Mouse (Mus musculus) embryonic facial prominence, embryonic 13.5 days (tissue): ENCODE measurements around the gene Wdr5b. TPM values are rescaled to one million over a fixed set of nuclear protein-coding genes. Genes with fewer than 3 reads are reported as not detected.

Experiments
- ATAC-seq: fragments of 200-750 bp; cut with Nextera tagmentation; 2 replicates; pipeline ENCODE4 v1.8.0; 2017; ENCODE audit warnings: low read depth; ENCODE audit not compliant: insufficient number of reproducible peaks, insufficient read depth, low FRiP score, low TSS enrichment
- H3K27ac ChIP-seq: fragments of 300-500 bp; sonication (generic); 2 replicates; pipeline ENCODE4 v1.5.1; 2015; ENCODE audit warnings: moderate library complexity, mild to moderate bottlenecking, inconsistent platforms
- H3K27me3 ChIP-seq: fragments of 300-500 bp; sonication (generic); 2 replicates; pipeline ENCODE4 v1.6.1; 2015; ENCODE audit warnings: mild to moderate bottlenecking, inconsistent platforms
- H3K36me3 ChIP-seq: fragments of 300-500 bp; sonication (generic); 2 replicates; pipeline ENCODE4 v1.6.1; 2015; ENCODE audit warnings: mild to moderate bottlenecking, inconsistent platforms
- H3K4me1 ChIP-seq: fragments of 300-500 bp; sonication (generic); 2 replicates; pipeline ENCODE4 v1.6.1; 2015; ENCODE audit warnings: inconsistent platforms
- H3K4me2 ChIP-seq: fragments of 300-500 bp; sonication (generic); 2 replicates; pipeline ENCODE4 v1.6.1; 2015; ENCODE audit warnings: moderate library complexity, mild to moderate bottlenecking, inconsistent platforms
- H3K4me3 ChIP-seq: fragments of 300-500 bp; sonication (generic); 2 replicates; pipeline ENCODE4 v1.5.1; 2015; ENCODE audit warnings: mild to moderate bottlenecking, inconsistent platforms
- H3K9ac ChIP-seq: fragments of 300-500 bp; sonication (generic); 2 replicates; pipeline ENCODE4 v1.6.1; 2015; ENCODE audit warnings: mild to moderate bottlenecking, inconsistent platforms
- H3K9me3 ChIP-seq: fragments of 300-500 bp; sonication (generic); 2 replicates; pipeline ENCODE4 v1.6.1; 2016; ENCODE audit warnings: inconsistent platforms
- WGBS: fragments of 180-500 bp; shearing (Covaris S2); methylation state at CpG from one replicate; pipeline ENCODE4 v1.1.7; 2015; ENCODE audit warnings: mixed read lengths; 5-methylcytosine and 5-hydroxymethylcytosine counted together
- polyA plus RNA-seq: library from polyadenylated mRNA; unstranded; fragments of >200 nt; fragmentation: Nextera tagmentation; extraction: Ambion mirVana; gene quantifications from 2 replicates; pipeline ENCODE4 v1.2.1, GENCODE M21; 2015

Wdr5b gene
- polyA plus RNA-seq, 1 experiment from 2014 or later, result 14.9 TPM

- WGBS, result under 1% methylated on average over 81 of the region's 81 CpGs
- Histone ChIP-seq H3K27ac (peak within 1 kb of the TSS; percentile 99), H3K9ac (peak within 1 kb of the TSS; percentile 88), H3K27me3 (no peaks in the 10 kb centered on the region), H3K36me3 (peaks cover 8% of the 10 kb centered on the region; the same call in 1 of the 2 replicates), H3K4me1 (peaks cover 20% of the 10 kb centered on the region), H3K4me3 (peak within 1 kb of the TSS; percentile 82), H3K4me2 (peak within 1 kb of the TSS; percentile 69), H3K9me3 (no peaks in the 10 kb centered on the region)
- peak; percentile 96 for ATAC-seq
Observed at GRCm38 (mm10) chr16:36071450-36072379, 30.7 kb downstream of the Wdr5b start, which contains the start of the genes Fam162a and Ccdc58. Fam162a (minus strand) TSS chr16:36071594. Ccdc58 (plus strand) TSS chr16:36071685.

GRCm38 (mm10) chr16:36072410-36073011 is 31.5 kb downstream of the Wdr5b start:
- no peaks in the 10 kb centered on the region for H3K9me3 ChIP-seq
- peak overlapping the region; percentile 88 for H3K9ac ChIP-seq
- peaks cover 20% of the 10 kb centered on the region for H3K4me1 ChIP-seq
- peak overlapping the region; percentile 99 for H3K27ac ChIP-seq
- no peak for ATAC-seq
- peak overlapping the region; percentile 69 for H3K4me2 ChIP-seq
- H3K4me3 ChIP-seq, result peak overlapping the region; percentile 82
- no peaks in the 10 kb centered on the region for H3K27me3 ChIP-seq
- WGBS, result 30% methylated on average over 8 of the region's 8 CpGs
- peaks cover 4% of the 10 kb centered on the region; the same call in 1 of the 2 replicates for H3K36me3 ChIP-seq

- H3K4me3 ChIP-seq, result no peak overlapping the region
- ATAC-seq, result no peak
- no peaks in the 10 kb centered on the region for H3K27me3 ChIP-seq
- no peaks in the 10 kb centered on the region for H3K36me3 ChIP-seq
- no peaks in the 10 kb centered on the region for H3K9me3 ChIP-seq
- peaks cover 7% of the 10 kb centered on the region for H3K4me1 ChIP-seq
- no peak overlapping the region for H3K27ac ChIP-seq
- WGBS, result 89% methylated on average over 3 of the region's 3 CpGs
- no peak overlapping the region for H3K4me2 ChIP-seq
- H3K9ac ChIP-seq, result no peak overlapping the region
Observed at GRCm38 (mm10) chr16:36074772-36075171, 33.8 kb downstream of the Wdr5b start.

- WGBS, result 94% methylated on average over 3 of the region's 3 CpGs
- Histone ChIP-seq H3K27me3 (no peaks in the 10 kb centered on the region), H3K27ac (no peak overlapping the region), H3K4me1 (no peaks in the 10 kb centered on the region), H3K9me3 (no peaks in the 10 kb centered on the region), H3K4me2 (no peak overlapping the region), H3K36me3 (peaks cover 16% of the 10 kb centered on the region), H3K4me3 (no peak overlapping the region), H3K9ac (no peak overlapping the region)
- no peak for ATAC-seq
Observed at GRCm38 (mm10) chr16:36079916-36080315, 38.9 kb downstream of the Wdr5b start.

GRCm38 (mm10) chr16:36087846-36088245 is 46.9 kb downstream of the Wdr5b start:
- no peak overlapping the region for H3K4me3 ChIP-seq
- peaks cover 2% of the 10 kb centered on the region; the same call in 1 of the 2 replicates for H3K4me1 ChIP-seq
- no peak for ATAC-seq
- no peak overlapping the region for H3K4me2 ChIP-seq
- H3K36me3 ChIP-seq, result peaks cover 74% of the 10 kb centered on the region
- H3K27me3 ChIP-seq, result no peaks in the 10 kb centered on the region
- no peak overlapping the region for H3K9ac ChIP-seq
- no peaks in the 10 kb centered on the region for H3K9me3 ChIP-seq
- WGBS, result 86% methylated on average over 4 of the region's 4 CpGs
- H3K27ac ChIP-seq, result no peak overlapping the region

- H3K9me3 ChIP-seq, result no peaks in the 10 kb centered on the region
- no peaks in the 10 kb centered on the region for H3K27me3 ChIP-seq
- H3K36me3 ChIP-seq, result peaks cover 67% of the 10 kb centered on the region
- H3K4me2 ChIP-seq, result no peak overlapping the region
- 77% methylated on average over 7 of the region's 7 CpGs for WGBS
- H3K4me1 ChIP-seq, result peaks cover 3% of the 10 kb centered on the region; the same call in 1 of the 2 replicates
- H3K27ac ChIP-seq, result no peak overlapping the region
- no peak overlapping the region for H3K9ac ChIP-seq
- no peak for ATAC-seq
- H3K4me3 ChIP-seq, result no peak overlapping the region
Observed at GRCm38 (mm10) chr16:36089065-36089464, 48.1 kb downstream of the Wdr5b start.

GRCm38 (mm10) chr16:36089850-36090616 is 49.0 kb downstream of the Wdr5b start:
- Histone ChIP-seq H3K9me3 (no peaks in the 10 kb centered on the region), H3K36me3 (peaks cover 59% of the 10 kb centered on the region), H3K4me2 (no peak overlapping the region), H3K27ac (no peak overlapping the region), H3K4me1 (peaks cover 3% of the 10 kb centered on the region; the same call in 1 of the 2 replicates), H3K9ac (no peak overlapping the region), H3K27me3 (no peaks in the 10 kb centered on the region), H3K4me3 (no peak overlapping the region)
- ATAC-seq, result no peak
- WGBS, result 74% methylated on average over 8 of the region's 8 CpGs

GRCm38 (mm10) chr16:36090785-36091509 is 50.0 kb downstream of the Wdr5b start:
- 82% methylated on average over 11 of the region's 11 CpGs for WGBS
- Histone ChIP-seq H3K27ac (no peak overlapping the region), H3K9ac (no peak overlapping the region), H3K27me3 (no peaks in the 10 kb centered on the region), H3K36me3 (peaks cover 50% of the 10 kb centered on the region), H3K9me3 (no peaks in the 10 kb centered on the region), H3K4me3 (no peak overlapping the region), H3K4me1 (peaks cover 3% of the 10 kb centered on the region; the same call in 1 of the 2 replicates), H3K4me2 (no peak overlapping the region)
- no peak for ATAC-seq

Other genes starting within 250 kb of the Wdr5b start
- gene Parp14, start 169.6 kb upstream of the Wdr5b start, polyA plus RNA-seq, result 0.55 and 0.96 TPM in 2 replicates
- gene Parp9, start 102.7 kb upstream of the Wdr5b start, polyA plus RNA-seq, result 3.3 and 5.1 TPM in 2 replicates
- 2.1 and 3.5 TPM in 2 replicates for gene Dtx3l, start 102.0 kb upstream of the Wdr5b start, polyA plus RNA-seq
- 38.9 and 39.9 TPM in 2 replicates for gene Kpna1, start 62.4 kb upstream of the Wdr5b start, polyA plus RNA-seq
- 445 and 482 TPM in 2 replicates for gene Fam162a, start 30.4 kb downstream of the Wdr5b start, polyA plus RNA-seq
- 96.1 and 114 TPM in 2 replicates for gene Ccdc58, start 30.5 kb downstream of the Wdr5b start, polyA plus RNA-seq
- 0.55 TPM in 1 of 2 replicates, not detected in the other for gene Csta1, start 90.1 kb downstream of the Wdr5b start, polyA plus RNA-seq
- gene Stfa2l1, start 115.6 kb downstream of the Wdr5b start, polyA plus RNA-seq, result 1.0 TPM in 1 of 2 replicates, not detected in the other
- gene Gm5483, start 143.0 kb downstream of the Wdr5b start, polyA plus RNA-seq, result 0.80 and 1.3 TPM in 2 replicates
- gene Gm5416, start 169.2 kb downstream of the Wdr5b start, polyA plus RNA-seq, result not detected in 2 replicates
- gene 2010005H15Rik, start 180.3 kb downstream of the Wdr5b start, polyA plus RNA-seq, result 0.35 and 0.83 TPM in 2 replicates
- gene Stfa1, start 235.8 kb downstream of the Wdr5b start, polyA plus RNA-seq, result 7.5 and 9.7 TPM in 2 replicates